Mouse (Mus musculus) C2C12 (cell line): ENCODE data around the gene A430078G23Rik.
"Not testable (repeated sequence)": the region's sequence is repeated elsewhere in the genome, so short reads cannot be mapped to it uniquely, and the experiment has no call there.

ENCODE experiments used
- CEBPB ChIP-seq: IDR thresholded peaks from one replicate; pipeline ENCODE4 v1.6.1; 2011; ENCODE audit warnings: low read depth, mild to moderate bottlenecking, control low read depth, moderate library complexity
- CTCF ChIP-seq: IDR thresholded peaks from one replicate; pipeline ENCODE4 v1.5.1; 2011; ENCODE audit not compliant: control insufficient read depth, insufficient read depth, insufficient read length
- FOSL1 ChIP-seq: IDR thresholded peaks from one replicate; pipeline ENCODE4 v1.8.0; 2011; ENCODE audit warnings: mild to moderate bottlenecking, low read length; ENCODE audit not compliant: poor library complexity, insufficient read depth, severe bottlenecking
- MAX ChIP-seq: IDR thresholded peaks from one replicate; pipeline ENCODE4 v1.6.1; 2011; ENCODE audit warnings: mild to moderate bottlenecking, control low read depth
- MYOD1 ChIP-seq: IDR thresholded peaks from one replicate; pipeline ENCODE4 v1.6.1; 2011; ENCODE audit warnings: low read depth; ENCODE audit not compliant: control insufficient read depth, insufficient read length
- MYOG ChIP-seq: IDR thresholded peaks from one replicate; pipeline ENCODE4 v1.6.1; 2011; ENCODE audit not compliant: control insufficient read depth, insufficient read length; ENCODE audit errors: extremely low read depth
- USF1 ChIP-seq: IDR thresholded peaks from one replicate; pipeline ENCODE4 v1.6.1; 2011; ENCODE audit warnings: low read depth, mild to moderate bottlenecking, control low read depth, moderate library complexity

- not testable (repeated sequence) for TF ChIP-seq CTCF, CEBPB, USF1, MYOD1, MYOG, MAX, FOSL1
These were observed 33.9 kb upstream of the A430078G23Rik start for GRCm38 (mm10) chr8:3319267-3319666.
